Mouse (Mus musculus): ENCODE measurements around the gene 1700061G19Rik. TPM values are rescaled to one million over a fixed set of nuclear protein-coding genes. Genes with fewer than 3 reads are reported as not detected.

Gene 1700061G19Rik
- total and polyA plus RNA-seq, 2 experiments from 2014 or later, result 0.14 to 0.48 TPM

- ATAC-seq, result no peak
These were observed 8.3 kb downstream of the 1700061G19Rik start for GRCm38 (mm10) chr17:56883612-56884011.

GRCm38 (mm10) chr17:56884331-56884730, 9.1 kb downstream of the 1700061G19Rik start:
- TF ChIP-seq CTCF (IDR thresholded peaks at IDR 0.05; ENCODE audit: low read depth), result no peak
- H3K4me3 ChIP-seq (ENCODE audit: low read depth, low read length), result no peak overlapping the region
- 68% methylated on average over 5 of the region's 5 CpGs for WGBS
- no peak for DNase-seq
- peaks cover under 1% of the 10 kb centered on the region; the same call in 1 of the 2 replicates for H3K36me3 ChIP-seq (ENCODE audit: insufficient read depth)
- no peak overlapping the region for H3K27ac ChIP-seq (ENCODE audit: low read depth, low read length)
- H3K9ac ChIP-seq, result no peak overlapping the region
- no peaks in the 10 kb centered on the region for H3K9me3 ChIP-seq (ENCODE audit: low read length)
- no peak for ATAC-seq
- no peaks in the 10 kb centered on the region for H3K27me3 ChIP-seq (ENCODE audit: insufficient read depth, low read length)
- no peak overlapping the region for H3K4me2 ChIP-seq (ENCODE audit: low read depth)
- H3K4me1 ChIP-seq (ENCODE audit: insufficient read depth), result no peaks in the 10 kb centered on the region

More at GRCm38 (mm10) chr17:56883612-56884011, 8.3 kb downstream of the 1700061G19Rik start:
- 56% methylated on average over 17 of the region's 17 CpGs for WGBS
- no peak for DNase-seq
- Histone ChIP-seq H3K4me1 (ENCODE audit: insufficient read depth) (no peaks in the 10 kb centered on the region), H3K27ac (ENCODE audit: low read depth, low read length) (no peak overlapping the region), H3K4me3 (ENCODE audit: low read depth, low read length) (no peak overlapping the region), H3K4me2 (ENCODE audit: low read depth) (peak overlapping the region; percentile 15; the same call in 1 of the 2 replicates), H3K9ac (no peak overlapping the region), H3K27me3 (ENCODE audit: insufficient read depth, low read length) (no peaks in the 10 kb centered on the region), H3K9me3 (ENCODE audit: low read length) (no peaks in the 10 kb centered on the region), H3K36me3 (ENCODE audit: insufficient read depth) (no peaks in the 10 kb centered on the region)
- no peak for TF ChIP-seq CTCF (IDR thresholded peaks at IDR 0.05; ENCODE audit: low read depth)

GRCm38 (mm10) chr17:56884809-56885208, 9.5 kb downstream of the 1700061G19Rik start:
- Histone ChIP-seq H3K4me2 (ENCODE audit: low read depth) (no peak overlapping the region), H3K9ac (no peak overlapping the region), H3K4me3 (ENCODE audit: low read depth, low read length) (no peak overlapping the region), H3K27me3 (ENCODE audit: insufficient read depth, low read length) (no peaks in the 10 kb centered on the region), H3K9me3 (ENCODE audit: low read length) (no peaks in the 10 kb centered on the region), H3K4me1 (ENCODE audit: insufficient read depth) (no peaks in the 10 kb centered on the region), H3K27ac (ENCODE audit: low read depth, low read length) (no peak overlapping the region), H3K36me3 (ENCODE audit: insufficient read depth) (peaks cover 5% of the 10 kb centered on the region; the same call in 1 of the 2 replicates)
- ATAC-seq (no peak), DNase-seq (no peak)
- WGBS, result 95% methylated on average over 17 of the region's 17 CpGs
- TF ChIP-seq CTCF (IDR thresholded peaks at IDR 0.05; ENCODE audit: low read depth), result no peak

- peak; percentile 48 for TF ChIP-seq CTCF (IDR thresholded peaks at IDR 0.05; ENCODE audit: low read depth)
- H3K36me3 ChIP-seq (ENCODE audit: insufficient read depth), result peaks cover 22% of the 10 kb centered on the region
- WGBS, result 81% methylated on average over 2 of the region's 3 CpGs
These were observed 12.8 kb downstream of the 1700061G19Rik start for GRCm38 (mm10) chr17:56888050-56888449.

GRCm38 (mm10) chr17:56890018-56890417, 14.7 kb downstream of the 1700061G19Rik start:
- H3K27ac ChIP-seq (ENCODE audit: low read depth, low read length), result no peak overlapping the region
- no peak for DNase-seq
- H3K27me3 ChIP-seq (ENCODE audit: insufficient read depth, low read length), result no peaks in the 10 kb centered on the region
- 97% methylated on average over 2 of the region's 2 CpGs for WGBS
- H3K36me3 ChIP-seq (ENCODE audit: insufficient read depth), result peaks cover 41% of the 10 kb centered on the region
- H3K4me2 ChIP-seq (ENCODE audit: low read depth), result no peak overlapping the region
- no peak for TF ChIP-seq CTCF (IDR thresholded peaks at IDR 0.05; ENCODE audit: low read depth)
- no peak overlapping the region for H3K9ac ChIP-seq
- no peak for ATAC-seq
- H3K4me1 ChIP-seq (ENCODE audit: insufficient read depth), result no peaks in the 10 kb centered on the region
- no peaks in the 10 kb centered on the region for H3K9me3 ChIP-seq (ENCODE audit: low read length)
- no peak overlapping the region for H3K4me3 ChIP-seq (ENCODE audit: low read depth, low read length)

More at GRCm38 (mm10) chr17:56888050-56888449, 12.8 kb downstream of the 1700061G19Rik start:
- Histone ChIP-seq H3K4me1 (ENCODE audit: insufficient read depth) (no peaks in the 10 kb centered on the region), H3K4me2 (ENCODE audit: low read depth) (no peak overlapping the region), H3K27me3 (ENCODE audit: insufficient read depth, low read length) (no peaks in the 10 kb centered on the region), H3K27ac (ENCODE audit: low read depth, low read length) (no peak overlapping the region), H3K9me3 (ENCODE audit: low read length) (no peaks in the 10 kb centered on the region), H3K9ac (no peak overlapping the region), H3K4me3 (ENCODE audit: low read depth, low read length) (no peak overlapping the region)
- DNase-seq, result no peak
- no peak for ATAC-seq

GRCm38 (mm10) chr17:56895368-56895918, 20.2 kb downstream of the 1700061G19Rik start:
- TF ChIP-seq CTCF (IDR thresholded peaks at IDR 0.05; ENCODE audit: low read depth), result no peak
- no peak overlapping the region for H3K4me3 ChIP-seq (ENCODE audit: low read depth, low read length)
- no peaks in the 10 kb centered on the region for H3K9me3 ChIP-seq (ENCODE audit: low read length)
- ATAC-seq (no peak), DNase-seq (no peak)
- no peak overlapping the region for H3K27ac ChIP-seq (ENCODE audit: low read depth, low read length)
- WGBS, result 90% methylated on average over 9 of the region's 9 CpGs
- peaks cover 80% of the 10 kb centered on the region for H3K36me3 ChIP-seq (ENCODE audit: insufficient read depth)
- no peaks in the 10 kb centered on the region for H3K27me3 ChIP-seq (ENCODE audit: insufficient read depth, low read length)
- H3K4me2 ChIP-seq (ENCODE audit: low read depth), result no peak overlapping the region
- peaks cover 5% of the 10 kb centered on the region; the same call in 1 of the 2 replicates for H3K4me1 ChIP-seq (ENCODE audit: insufficient read depth)
- H3K9ac ChIP-seq, result no peak overlapping the region

GRCm38 (mm10) chr17:56896513-56897129, 21.3 kb downstream of the 1700061G19Rik start:
- DNase-seq (peak; percentile 74), ATAC-seq (peak; percentile 85)
- Histone ChIP-seq H3K4me3 (ENCODE audit: low read depth, low read length) (no peak overlapping the region), H3K27me3 (ENCODE audit: insufficient read depth, low read length) (no peaks in the 10 kb centered on the region), H3K9ac (no peak overlapping the region), H3K4me1 (ENCODE audit: insufficient read depth) (peaks cover 5% of the 10 kb centered on the region; the same call in 1 of the 2 replicates), H3K36me3 (ENCODE audit: insufficient read depth) (peaks cover 88% of the 10 kb centered on the region), H3K9me3 (ENCODE audit: low read length) (no peaks in the 10 kb centered on the region), H3K4me2 (ENCODE audit: low read depth) (no peak overlapping the region), H3K27ac (ENCODE audit: low read depth, low read length) (peak overlapping the region; percentile 79)
- no peak for TF ChIP-seq CTCF (IDR thresholded peaks at IDR 0.05; ENCODE audit: low read depth)
- 53% methylated on average over 6 of the region's 6 CpGs for WGBS
